Mouse (Mus musculus) midbrain, embryonic 14.5 days (tissue): Measurements from ENCODE around the gene Cyp2d11. TPM values are rescaled to one million over a fixed set of nuclear protein-coding genes. Genes with fewer than 3 reads are reported as not detected.
A peak's percentile ranks its signal among the peaks of the same experiment; 100 is the strongest.
"Not testable (repeated sequence)": the region's sequence is repeated elsewhere in the genome, so short reads cannot be mapped to it uniquely, and the experiment has no call there.

Experiments
- ATAC-seq: fragments of 200-750 bp; cut with Nextera tagmentation; 2 replicates; pipeline ENCODE4 v1.8.0; 2017; ENCODE audit warnings: moderate number of reproducible peaks, moderate library complexity; ENCODE audit not compliant: low FRiP score, low TSS enrichment
- DNase-seq: peaks from one replicate; pipeline ENCODE4 v3.0.0-alpha.2; 2015
- H3K27ac ChIP-seq: fragments of 300-500 bp; sonication (generic); replicated peaks from 2 replicates; pipeline ENCODE4 v1.5.1; 2014; ENCODE audit warnings: mild to moderate bottlenecking, low read depth, low read length, moderate library complexity
- H3K27me3 ChIP-seq: fragments of 300-500 bp; sonication (generic); 2 replicates; pipeline ENCODE4 v1.6.1; 2014; ENCODE audit warnings: low read length, control low read depth, mixed read lengths; ENCODE audit not compliant: control insufficient read depth, insufficient read depth
- H3K36me3 ChIP-seq: fragments of 300-500 bp; sonication (generic); 2 replicates; pipeline ENCODE4 v1.6.1; 2014; ENCODE audit warnings: low read length, control low read depth; ENCODE audit not compliant: control insufficient read depth, insufficient read depth
- H3K4me1 ChIP-seq: fragments of 300-500 bp; sonication (generic); 2 replicates; pipeline ENCODE4 v1.6.1; 2014; ENCODE audit warnings: mild to moderate bottlenecking, antibody characterized with exemption, low read length, control low read depth; ENCODE audit not compliant: control insufficient read depth, insufficient read depth
- H3K4me2 ChIP-seq: fragments of 300-500 bp; sonication (generic); 2 replicates; pipeline ENCODE4 v1.6.1; 2014; ENCODE audit warnings: mild to moderate bottlenecking, low read length, moderate library complexity
- H3K4me3 ChIP-seq: fragments of 300-500 bp; sonication (generic); replicated peaks from 2 replicates; pipeline ENCODE4 v1.5.1; 2014; ENCODE audit warnings: low read depth, low read length
- H3K9ac ChIP-seq: fragments of 300-500 bp; sonication (generic); replicated peaks from 2 replicates; pipeline ENCODE4 v1.6.1; 2014; ENCODE audit warnings: mild to moderate bottlenecking, low read length, moderate library complexity
- H3K9me3 ChIP-seq: fragments of 300-500 bp; sonication (generic); 2 replicates; pipeline ENCODE4 v1.6.1; 2016; ENCODE audit warnings: low read length, control low read depth, mixed read lengths; ENCODE audit not compliant: control insufficient read depth
- WGBS: fragments of 180-500 bp; shearing (Covaris S2); extraction: QIAGEN DNeasy Blood & Tissue Kit; methylation state at CpG from one replicate; pipeline ENCODE4 v1.1.7; 2014; 5-methylcytosine and 5-hydroxymethylcytosine counted together
- polyA plus RNA-seq: library from polyadenylated mRNA; unstranded; fragments of >200 nt; fragmentation: Nextera tagmentation; extraction: Ambion mirVana; gene quantifications from 2 replicates; pipeline ENCODE4 v1.2.1, GENCODE M21; 2014

The Cyp2d11 gene
- polyA plus RNA-seq, 1 experiment from 2014 or later = not detected

GRCm38 (mm10) chr15:82363801-82364200 is 30.0 kb downstream of the Cyp2d11 start:
- H3K27me3 ChIP-seq, H3K4me2 ChIP-seq, ATAC-seq, H3K4me1 ChIP-seq, H3K9ac ChIP-seq, DNase-seq, H3K4me3 ChIP-seq, H3K9me3 ChIP-seq, H3K27ac ChIP-seq, H3K36me3 ChIP-seq: not testable (repeated sequence)
- 75% methylated on average over 7 of the region's 12 CpGs for WGBS

- no peak overlapping the region for H3K27ac ChIP-seq
- no peak overlapping the region for H3K4me2 ChIP-seq
- no peaks in the 10 kb centered on the region for H3K27me3 ChIP-seq
- H3K9ac ChIP-seq = no peak overlapping the region
- H3K9me3 ChIP-seq = no peaks in the 10 kb centered on the region
- 88% methylated on average over 4 of the region's 4 CpGs for WGBS
- no peak overlapping the region for H3K4me3 ChIP-seq
- no peaks in the 10 kb centered on the region for H3K4me1 ChIP-seq
- no peaks in the 10 kb centered on the region for H3K36me3 ChIP-seq
- ATAC-seq (no peak), DNase-seq (no peak)
Measured at GRCm38 (mm10) chr15:82362234-82362633, 31.6 kb downstream of the Cyp2d11 start.

GRCm38 (mm10) chr15:82361459-82362018 is 32.3 kb downstream of the Cyp2d11 start:
- Histone ChIP-seq H3K4me2 (no peak overlapping the region), H3K27ac (no peak overlapping the region), H3K36me3 (no peaks in the 10 kb centered on the region), H3K9ac (no peak overlapping the region), H3K27me3 (no peaks in the 10 kb centered on the region), H3K4me1 (no peaks in the 10 kb centered on the region), H3K4me3 (no peak overlapping the region), H3K9me3 (no peaks in the 10 kb centered on the region)
- ATAC-seq (no peak), DNase-seq (no peak)
- 78% methylated on average over 11 of the region's 11 CpGs for WGBS

- no peak overlapping the region for H3K9ac ChIP-seq
- peaks cover 3% of the 10 kb centered on the region; the same call in 1 of the 2 replicates for H3K4me1 ChIP-seq
- no peak overlapping the region for H3K27ac ChIP-seq
- H3K27me3 ChIP-seq = no peaks in the 10 kb centered on the region
- H3K9me3 ChIP-seq = no peaks in the 10 kb centered on the region
- no peak overlapping the region for H3K4me2 ChIP-seq
- H3K4me3 ChIP-seq = no peak overlapping the region
- no peaks in the 10 kb centered on the region for H3K36me3 ChIP-seq
- ATAC-seq (no peak), DNase-seq (no peak)
- 69% methylated on average over 22 of the region's 22 CpGs for WGBS
Measured at GRCm38 (mm10) chr15:82358431-82359260, 35.2 kb downstream of the Cyp2d11 start.

- peak within 1 kb of the TSS; percentile 89 for H3K27ac ChIP-seq
- peak within 1 kb of the TSS; percentile 87 for H3K4me3 ChIP-seq
- 2% methylated on average over 57 of the region's 57 CpGs for WGBS
- ATAC-seq (peak; percentile 99), DNase-seq (peak; percentile 99)
- peaks cover 13% of the 10 kb centered on the region for H3K4me1 ChIP-seq
- H3K9ac ChIP-seq = peak within 1 kb of the TSS; percentile 97
- no peaks in the 10 kb centered on the region for H3K9me3 ChIP-seq
- H3K36me3 ChIP-seq = peaks cover 18% of the 10 kb centered on the region
- H3K27me3 ChIP-seq = no peaks in the 10 kb centered on the region
- H3K4me2 ChIP-seq = peak within 1 kb of the TSS; percentile 85
Measured at GRCm38 (mm10) chr15:82354126-82354945, 39.5 kb downstream of the Cyp2d11 start, which contains the start of gene Ndufa6. TSS of gene Ndufa6 (minus strand) at chr15:82354322.

- WGBS = under 1% methylated on average over 23 of the region's 23 CpGs
- Histone ChIP-seq H3K9me3 (no peaks in the 10 kb centered on the region), H3K27me3 (no peaks in the 10 kb centered on the region), H3K4me3 (peak overlapping the region; percentile 87), H3K4me2 (peak overlapping the region; percentile 85), H3K27ac (peak overlapping the region; percentile 89), H3K9ac (peak overlapping the region; percentile 97), H3K36me3 (peaks cover 24% of the 10 kb centered on the region), H3K4me1 (peaks cover 13% of the 10 kb centered on the region)
- ATAC-seq (peak; percentile 66), DNase-seq (peak; percentile 27)
Measured at GRCm38 (mm10) chr15:82353745-82354113, 40.1 kb downstream of the Cyp2d11 start.

GRCm38 (mm10) chr15:82353078-82353744 is 40.6 kb downstream of the Cyp2d11 start:
- no peaks in the 10 kb centered on the region for H3K9me3 ChIP-seq
- no peaks in the 10 kb centered on the region for H3K27me3 ChIP-seq
- no peak for DNase-seq
- peaks cover 13% of the 10 kb centered on the region for H3K4me1 ChIP-seq
- peak overlapping the region; percentile 89 for H3K27ac ChIP-seq
- H3K4me3 ChIP-seq = peak overlapping the region; percentile 87
- WGBS = 32% methylated on average over 14 of the region's 14 CpGs
- peak overlapping the region; percentile 85 for H3K4me2 ChIP-seq
- peak overlapping the region; percentile 97 for H3K9ac ChIP-seq
- ATAC-seq = no peak
- peaks cover 29% of the 10 kb centered on the region for H3K36me3 ChIP-seq

GRCm38 (mm10) chr15:82351480-82351879 is 42.3 kb downstream of the Cyp2d11 start:
- Histone ChIP-seq H3K4me3 (no peak overlapping the region), H3K9ac (no peak overlapping the region), H3K9me3 (no peaks in the 10 kb centered on the region), H3K36me3 (peaks cover 32% of the 10 kb centered on the region), H3K27ac (no peak overlapping the region), H3K4me1 (peaks cover 24% of the 10 kb centered on the region), H3K4me2 (no peak overlapping the region), H3K27me3 (no peaks in the 10 kb centered on the region)
- 87% methylated on average over 3 of the region's 3 CpGs for WGBS
- no peak for DNase-seq
- no peak for ATAC-seq
